9 mouse cellular contexts compared by ENCODE assay signal in the genomic region with DNA sequence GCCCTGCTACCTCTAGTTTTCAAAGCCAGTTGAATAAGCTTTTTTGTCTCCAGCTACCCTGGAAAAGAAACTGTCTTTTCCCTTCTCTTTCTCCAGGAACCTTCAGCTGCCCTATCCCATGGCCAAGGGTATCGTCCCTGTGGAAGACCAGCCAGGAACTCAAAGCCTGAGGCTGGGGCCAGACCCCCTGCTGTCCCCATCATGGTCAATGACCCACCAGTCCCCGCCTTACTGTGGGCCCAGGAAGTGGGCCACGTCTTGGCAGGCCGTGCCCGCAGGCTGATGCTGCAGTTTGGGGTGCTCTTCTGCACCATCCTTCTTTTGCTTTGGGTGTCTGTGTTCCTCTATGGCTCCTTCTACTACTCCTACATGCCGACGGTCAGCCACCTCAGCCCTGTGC. TPM values are rescaled to one million over a fixed set of nuclear protein-coding genes. Genes with fewer than 3 reads are reported as not detected.
DNase-seq lines count a peak whose midpoint lies in the region; ATAC-seq and TF ChIP-seq lines count a peak whose summit lies in the region.
"Had no signal": no experiment of that assay in that cellular context is flagged by ENCODE, and none has a peak within 500 bp of the region (broad histone marks: within the 10 kb centered on the region; RNA-seq: fewer than 3 reads in every experiment).

No protein-coding gene starts in this region.

- DNase-seq in cerebellum, adult 8-10 months: peak; percentile 48
- DNase-seq in cerebellum, postnatal 4 days (ENCODE audit: low spot score in 2 of 2): no peak
- no peak for DNase-seq in neural tube, embryonic 11.5 days (ENCODE audit: low spot score)
- DNase-seq in neural tube, embryonic 10.5 days (ENCODE audit: extremely low spot score, low spot score): no peak
- no peak for DNase-seq in limb, embryonic 14.5 days (ENCODE audit: low spot score)
- no peak for DNase-seq in adrenal gland, adult 2 months

- no peak for ATAC-seq in neural tube, embryonic 11.5 days (ENCODE audit: insufficient read depth, low FRiP score, low TSS enrichment)
- no peak for ATAC-seq in limb, embryonic 14.5 days (ENCODE audit: low FRiP score, low read depth)
- ATAC-seq in stomach, embryonic 15.5 days (ENCODE audit: insufficient read depth, low FRiP score, low read depth): no peak
- ATAC-seq in activated CD4-positive, CD25-positive, alpha-beta regulatory T cell, adult 4 months: no peak

- WGBS in neural tube, embryonic 11.5 days: 84% methylated on average over 7 of the region's 7 CpGs
- 89% methylated on average over 7 of the region's 7 CpGs for WGBS in limb, embryonic 14.5 days
- WGBS in stomach, embryonic 15.5 days: 92% methylated on average over 7 of the region's 7 CpGs

- peak overlapping the region; percentile 65 for H3K4me2 ChIP-seq in neural tube, embryonic 11.5 days (ENCODE audit: low read depth)
- H3K4me2 ChIP-seq in limb, embryonic 14.5 days (replicated peaks; ENCODE audit: low read depth, low read length, severe bottlenecking): peak overlapping the region; percentile 56; the same call in 1 of the 2 replicates
- H3K4me2 ChIP-seq in stomach, embryonic 15.5 days: peak overlapping the region; percentile 75

- peak overlapping the region; percentile 58; the same call in 1 of the 2 replicates for H3K9ac ChIP-seq in neural tube, embryonic 11.5 days (ENCODE audit: low read length)
- H3K9ac ChIP-seq in limb, embryonic 14.5 days (ENCODE audit: low read depth, low read length, severe bottlenecking): no peak overlapping the region
- H3K9ac ChIP-seq in stomach, embryonic 15.5 days: 0 out of 2 replicates have a peak overlapping the region, but pooled peaks have one; percentile 30

- H3K9me3 ChIP-seq in neural tube, embryonic 11.5 days (ENCODE audit: control insufficient read depth, low read length): no peaks in the 10 kb centered on the region
- no peaks in the 10 kb centered on the region for H3K9me3 ChIP-seq in limb, embryonic 14.5 days (ENCODE audit: control insufficient read depth, low read length)
- no peaks in the 10 kb centered on the region for H3K9me3 ChIP-seq in stomach, embryonic 15.5 days

- TF ChIP-seq POLR2A in limb, embryonic 14.5 days (IDR thresholded peaks at IDR 0.05; ENCODE audit: borderline replicate concordance, extremely low read depth, insufficient read depth, insufficient read length): no peak

- H3K27me3 ChIP-seq in neural tube, embryonic 11.5 days (ENCODE audit: control insufficient read depth, insufficient read depth, low read length): no peaks in the 10 kb centered on the region
- no peaks in the 10 kb centered on the region for H3K27me3 ChIP-seq in limb, embryonic 14.5 days (ENCODE audit: control insufficient read depth, insufficient read depth, low read length)
- H3K27me3 ChIP-seq in stomach, embryonic 15.5 days (replicated peaks): no peaks in the 10 kb centered on the region

- no peaks in the 10 kb centered on the region for H3K36me3 ChIP-seq in neural tube, embryonic 11.5 days (ENCODE audit: control insufficient read depth, insufficient read depth, low read length)
- H3K36me3 ChIP-seq in limb, embryonic 14.5 days (ENCODE audit: control insufficient read depth, insufficient read depth, low read length): peaks cover 14% of the 10 kb centered on the region
- H3K36me3 ChIP-seq in stomach, embryonic 15.5 days: peaks cover 4% of the 10 kb centered on the region

- H3K27ac ChIP-seq in neural tube, embryonic 11.5 days (ENCODE audit: low read depth, low read length): no peak overlapping the region
- no peak overlapping the region for H3K27ac ChIP-seq in limb, embryonic 14.5 days (replicated peaks; ENCODE audit: low read depth, low read length)
- H3K27ac ChIP-seq in stomach, embryonic 15.5 days: no peak overlapping the region

- peak overlapping the region; percentile 44; the same call in 1 of the 2 replicates for H3K4me3 ChIP-seq in neural tube, embryonic 11.5 days (ENCODE audit: low read depth, low read length)
- H3K4me3 ChIP-seq in limb, embryonic 14.5 days (replicated peaks; ENCODE audit: low read length): no peak overlapping the region
- peak overlapping the region; percentile 49 for H3K4me3 ChIP-seq in stomach, embryonic 15.5 days (replicated peaks)

- peaks cover 12% of the 10 kb centered on the region for H3K4me1 ChIP-seq in neural tube, embryonic 11.5 days (ENCODE audit: control insufficient read depth, insufficient read depth, low read length)
- peaks cover 25% of the 10 kb centered on the region for H3K4me1 ChIP-seq in limb, embryonic 14.5 days (ENCODE audit: control insufficient read depth, insufficient read depth, low read length)
- H3K4me1 ChIP-seq in stomach, embryonic 15.5 days: peaks cover 20% of the 10 kb centered on the region

RNA-seq across cellular contexts. Expression of a gene that starts 2.0 kb away (rescaled TPM):
- polyA plus RNA-seq in neural tube, embryonic 11.5 days (2014; fragmentation: Nextera tagmentation; extraction: Ambion mirVana): 137 and 151 TPM in 2 replicates
- polyA plus RNA-seq in limb, embryonic 14.5 days (2012; rRNA removed): 2.2 and 2.5 TPM in 2 replicates
- 4.2 and 5.0 TPM in 2 replicates for polyA plus RNA-seq in limb, embryonic 14.5 days (2014; fragmentation: Nextera tagmentation; extraction: Ambion mirVana)
- 11.2 and 14.7 TPM in 2 replicates for polyA plus RNA-seq in stomach, embryonic 15.5 days (2015; fragmentation: Nextera tagmentation; extraction: Ambion mirVana)
- total RNA-seq in adrenal gland, adult 2 months (2021): 1 to 10 TPM; 5.7 to 7.0 TPM
- polyA plus RNA-seq in adrenal gland, adult 2 months (2012; rRNA removed): 6.8 and 7.3 TPM in 2 replicates
- 1 to 10 TPM in 1 of 2 experiments, under 1 TPM in 1; 0.42 to 1.2 TPM for polyA plus RNA-seq in activated CD4-positive, CD25-positive, alpha-beta regulatory T cell, adult 4 months (2017; shearing (Covaris generic))

RNA-seq across cellular contexts. Expression of a gene that starts 3.7 kb away (rescaled TPM):
- 54.1 and 55.3 TPM in 2 replicates for polyA plus RNA-seq in neural tube, embryonic 11.5 days (2014; fragmentation: Nextera tagmentation; extraction: Ambion mirVana)
- polyA plus RNA-seq in limb, embryonic 14.5 days (2012; rRNA removed): 48.2 and 63.5 TPM in 2 replicates
- 50.2 and 51.3 TPM in 2 replicates for polyA plus RNA-seq in limb, embryonic 14.5 days (2014; fragmentation: Nextera tagmentation; extraction: Ambion mirVana)
- polyA plus RNA-seq in stomach, embryonic 15.5 days (2015; fragmentation: Nextera tagmentation; extraction: Ambion mirVana): 49.7 and 53.4 TPM in 2 replicates
- 100 to 1,000 TPM; 178 to 191 TPM for total RNA-seq in adrenal gland, adult 2 months (2021)
- 373 and 386 TPM in 2 replicates for polyA plus RNA-seq in adrenal gland, adult 2 months (2012; rRNA removed)
- polyA plus RNA-seq in activated CD4-positive, CD25-positive, alpha-beta regulatory T cell, adult 4 months (2017; shearing (Covaris generic)): 100 to 1,000 TPM in 1 of 2 experiments, 10 to 100 TPM in 1; 93.4 to 102 TPM

RNA-seq across cellular contexts. Expression of a gene that starts 9.6 kb away (rescaled TPM):
- 0.32 and 0.44 TPM in 2 replicates for polyA plus RNA-seq in neural tube, embryonic 11.5 days (2014; fragmentation: Nextera tagmentation; extraction: Ambion mirVana)
- 1.9 and 2.1 TPM in 2 replicates for polyA plus RNA-seq in limb, embryonic 14.5 days (2012; rRNA removed)
- 0.70 and 1.6 TPM in 2 replicates for polyA plus RNA-seq in limb, embryonic 14.5 days (2014; fragmentation: Nextera tagmentation; extraction: Ambion mirVana)
- polyA plus RNA-seq in stomach, embryonic 15.5 days (2015; fragmentation: Nextera tagmentation; extraction: Ambion mirVana): 1.6 and 1.8 TPM in 2 replicates
- total RNA-seq in adrenal gland, adult 2 months (2021): 1 to 10 TPM; 2.2 to 6.2 TPM
- 1.2 and 1.3 TPM in 2 replicates for polyA plus RNA-seq in adrenal gland, adult 2 months (2012; rRNA removed)
- polyA plus RNA-seq in activated CD4-positive, CD25-positive, alpha-beta regulatory T cell, adult 4 months (2017; shearing (Covaris generic)): not detected

RNA-seq across cellular contexts. Expression of a gene that starts 11.4 kb away (rescaled TPM):
- polyA plus RNA-seq in neural tube, embryonic 11.5 days (2014; fragmentation: Nextera tagmentation; extraction: Ambion mirVana): 0.57 TPM in 1 of 2 replicates, not detected in the other
- polyA plus RNA-seq in limb, embryonic 14.5 days (2012; rRNA removed): 0.51 and 3.0 TPM in 2 replicates
- polyA plus RNA-seq in limb, embryonic 14.5 days (2014; fragmentation: Nextera tagmentation; extraction: Ambion mirVana): not detected in 2 replicates
- not detected in 2 replicates for polyA plus RNA-seq in stomach, embryonic 15.5 days (2015; fragmentation: Nextera tagmentation; extraction: Ambion mirVana)
- 10 to 100 TPM in 1 of 2 experiments, not detected in 1; 11.6 TPM for total RNA-seq in adrenal gland, adult 2 months (2021)
- polyA plus RNA-seq in adrenal gland, adult 2 months (2012; rRNA removed): not detected in 2 replicates
- polyA plus RNA-seq in activated CD4-positive, CD25-positive, alpha-beta regulatory T cell, adult 4 months (2017; shearing (Covaris generic)): not detected
- polyA plus RNA-seq: brain, embryonic 14.5 days had no signal

RNA-seq across cellular contexts. Expression of a gene that starts 21.2 kb away (rescaled TPM):
- polyA plus RNA-seq in neural tube, embryonic 11.5 days (2014; fragmentation: Nextera tagmentation; extraction: Ambion mirVana): 5.7 and 6.1 TPM in 2 replicates
- 59.4 and 88.6 TPM in 2 replicates for polyA plus RNA-seq in limb, embryonic 14.5 days (2012; rRNA removed)
- 9.5 and 9.6 TPM in 2 replicates for polyA plus RNA-seq in limb, embryonic 14.5 days (2014; fragmentation: Nextera tagmentation; extraction: Ambion mirVana)
- polyA plus RNA-seq in stomach, embryonic 15.5 days (2015; fragmentation: Nextera tagmentation; extraction: Ambion mirVana): 5.9 and 6.6 TPM in 2 replicates
- total RNA-seq in adrenal gland, adult 2 months (2021): 10 to 100 TPM; 56.3 to 57.4 TPM
- 8.4 and 10.0 TPM in 2 replicates for polyA plus RNA-seq in adrenal gland, adult 2 months (2012; rRNA removed)
- polyA plus RNA-seq in activated CD4-positive, CD25-positive, alpha-beta regulatory T cell, adult 4 months (2017; shearing (Covaris generic)): 1 to 10 TPM; 6.0 to 6.1 TPM
